Mouse (Mus musculus) heart, embryonic 13.5 days (tissue): ENCODE measurements around the gene Meis3. TPM values are rescaled to one million over a fixed set of nuclear protein-coding genes. Genes with fewer than 3 reads are reported as not detected.

Experiments
- ATAC-seq: fragments of 200-750 bp; cut with Nextera tagmentation; 2 replicates; pipeline ENCODE4 v1.8.0; 2017; ENCODE audit warnings: moderate TSS enrichment; ENCODE audit not compliant: insufficient number of reproducible peaks, low FRiP score, low TSS enrichment; ENCODE audit errors: extremely low read depth
- H3K27ac ChIP-seq: fragments of 300-500 bp; sonication (generic); replicated peaks from 2 replicates; pipeline ENCODE4 v1.5.1; 2015; ENCODE audit warnings: moderate library complexity, mild to moderate bottlenecking, inconsistent platforms
- H3K27me3 ChIP-seq: fragments of 300-500 bp; sonication (generic); replicated peaks from 2 replicates; pipeline ENCODE4 v1.6.1; 2015; ENCODE audit warnings: mild to moderate bottlenecking, inconsistent platforms
- H3K36me3 ChIP-seq: fragments of 300-500 bp; sonication (generic); 2 replicates; pipeline ENCODE4 v1.6.1; 2015; ENCODE audit warnings: mild to moderate bottlenecking, inconsistent platforms
- H3K4me1 ChIP-seq: fragments of 300-500 bp; sonication (generic); 2 replicates; pipeline ENCODE4 v1.6.1; 2015; ENCODE audit warnings: inconsistent platforms
- H3K4me2 ChIP-seq: fragments of 300-500 bp; sonication (generic); 2 replicates; pipeline ENCODE4 v1.6.1; 2015; ENCODE audit warnings: inconsistent platforms, mild to moderate bottlenecking, moderate library complexity
- H3K4me3 ChIP-seq: fragments of 300-500 bp; sonication (generic); 2 replicates; pipeline ENCODE4 v1.5.1; 2015; ENCODE audit warnings: moderate library complexity, mild to moderate bottlenecking, inconsistent platforms
- H3K9ac ChIP-seq: fragments of 300-500 bp; sonication (generic); 2 replicates; pipeline ENCODE4 v1.6.1; 2015; ENCODE audit warnings: inconsistent platforms, mild to moderate bottlenecking, moderate library complexity
- H3K9me3 ChIP-seq: fragments of 300-500 bp; sonication (generic); 2 replicates; pipeline ENCODE4 v1.6.1; 2016; ENCODE audit warnings: inconsistent platforms
- WGBS: fragments of 180-500 bp; shearing (Covaris S2); methylation state at CpG from one replicate; pipeline ENCODE4 v1.1.7; 2015; ENCODE audit warnings: mixed read lengths; 5-methylcytosine and 5-hydroxymethylcytosine counted together
- polyA plus RNA-seq: library from polyadenylated mRNA; unstranded; fragments of >200 nt; fragmentation: Nextera tagmentation; extraction: Ambion mirVana; gene quantifications from 2 replicates; pipeline ENCODE4 v1.2.1, GENCODE M21; 2015

The Meis3 gene
- polyA plus RNA-seq, 1 experiment from 2014 or later: 17.1 TPM

- no peak for ATAC-seq
- H3K9me3 ChIP-seq: no peaks in the 10 kb centered on the region
- H3K4me3 ChIP-seq: no peak overlapping the region
- peaks cover 47% of the 10 kb centered on the region for H3K27me3 ChIP-seq
- H3K4me2 ChIP-seq: no peak overlapping the region
- H3K4me1 ChIP-seq: peaks cover 14% of the 10 kb centered on the region
- no peak overlapping the region for H3K27ac ChIP-seq
- WGBS: 86% methylated on average over 9 of the region's 9 CpGs
- no peaks in the 10 kb centered on the region for H3K36me3 ChIP-seq
- no peak overlapping the region for H3K9ac ChIP-seq
Observed at GRCm38 (mm10) chr7:16161302-16161701, 13.6 kb upstream of the Meis3 start.

GRCm38 (mm10) chr7:16162036-16162435 is 12.9 kb upstream of the Meis3 start:
- Histone ChIP-seq H3K4me2 (no peak overlapping the region), H3K27ac (no peak overlapping the region), H3K4me3 (no peak overlapping the region), H3K9ac (no peak overlapping the region), H3K4me1 (peaks cover 7% of the 10 kb centered on the region), H3K27me3 (peaks cover 47% of the 10 kb centered on the region), H3K9me3 (no peaks in the 10 kb centered on the region), H3K36me3 (no peaks in the 10 kb centered on the region)
- WGBS: 71% methylated on average over 7 of the region's 7 CpGs
- ATAC-seq: no peak

GRCm38 (mm10) chr7:16172141-16172581 is 2.7 kb upstream of the Meis3 start:
- H3K9ac ChIP-seq: no peak overlapping the region
- no peak overlapping the region for H3K27ac ChIP-seq
- peaks cover 27% of the 10 kb centered on the region for H3K27me3 ChIP-seq
- ATAC-seq: no peak
- H3K4me3 ChIP-seq: no peak overlapping the region
- H3K36me3 ChIP-seq: no peaks in the 10 kb centered on the region
- WGBS: 0% methylated on average over 1 of the region's 1 CpGs
- peaks cover 8% of the 10 kb centered on the region; the same call in 1 of the 2 replicates for H3K9me3 ChIP-seq
- H3K4me1 ChIP-seq: peaks cover 25% of the 10 kb centered on the region
- H3K4me2 ChIP-seq: no peak overlapping the region

- Histone ChIP-seq H3K4me2 (no peak overlapping the region), H3K27ac (no peak overlapping the region), H3K36me3 (no peaks in the 10 kb centered on the region), H3K4me1 (peaks cover 25% of the 10 kb centered on the region), H3K9ac (no peak overlapping the region), H3K4me3 (no peak overlapping the region), H3K9me3 (peaks cover 6% of the 10 kb centered on the region; the same call in 1 of the 2 replicates), H3K27me3 (peaks cover 27% of the 10 kb centered on the region)
- 39% methylated on average over 1 of the region's 1 CpGs for WGBS
- no peak for ATAC-seq
Observed at GRCm38 (mm10) chr7:16172586-16173140, 2.2 kb upstream of the Meis3 start.

GRCm38 (mm10) chr7:16173146-16173545 is 1.7 kb upstream of the Meis3 start:
- Histone ChIP-seq H3K27ac (no peak overlapping the region), H3K4me3 (no peak overlapping the region), H3K9me3 (peaks cover 1% of the 10 kb centered on the region; the same call in 1 of the 2 replicates), H3K9ac (no peak overlapping the region), H3K4me2 (no peak overlapping the region), H3K36me3 (no peaks in the 10 kb centered on the region), H3K4me1 (peaks cover 25% of the 10 kb centered on the region), H3K27me3 (peaks cover 27% of the 10 kb centered on the region)
- 54% methylated on average over 5 of the region's 5 CpGs for WGBS
- no peak for ATAC-seq

- peak overlapping the region; percentile 88 for H3K4me2 ChIP-seq
- H3K4me3 ChIP-seq: peak overlapping the region; percentile 71
- WGBS: 0% methylated on average over 10 of the region's 10 CpGs
- peak overlapping the region; percentile 86 for H3K9ac ChIP-seq
- H3K36me3 ChIP-seq: peaks cover 15% of the 10 kb centered on the region
- 0 out of 2 replicates have a peak overlapping the region, but pooled peaks have one; percentile 50 for H3K27ac ChIP-seq
- H3K9me3 ChIP-seq: no peaks in the 10 kb centered on the region
- peaks cover 23% of the 10 kb centered on the region for H3K27me3 ChIP-seq
- ATAC-seq: no peak
- peaks cover 25% of the 10 kb centered on the region for H3K4me1 ChIP-seq
Observed at GRCm38 (mm10) chr7:16175542-16175931, 647 bp downstream of the Meis3 start.

- no peak for ATAC-seq
- no peak overlapping the region for H3K4me2 ChIP-seq
- peaks cover 24% of the 10 kb centered on the region for H3K4me1 ChIP-seq
- WGBS: 71% methylated on average over 4 of the region's 4 CpGs
- H3K9me3 ChIP-seq: no peaks in the 10 kb centered on the region
- H3K27me3 ChIP-seq: peaks cover 14% of the 10 kb centered on the region
- H3K4me3 ChIP-seq: no peak overlapping the region
- H3K27ac ChIP-seq: no peak overlapping the region
- H3K9ac ChIP-seq: no peak overlapping the region
- peaks cover 15% of the 10 kb centered on the region for H3K36me3 ChIP-seq
Observed at GRCm38 (mm10) chr7:16178114-16178513, 3.2 kb downstream of the Meis3 start.

- no peak overlapping the region for H3K9ac ChIP-seq
- no peak overlapping the region for H3K4me2 ChIP-seq
- ATAC-seq: no peak
- H3K27me3 ChIP-seq: no peaks in the 10 kb centered on the region; the same call in 1 of the 2 replicates
- peaks cover 24% of the 10 kb centered on the region for H3K36me3 ChIP-seq
- H3K4me3 ChIP-seq: no peak overlapping the region
- no peaks in the 10 kb centered on the region for H3K9me3 ChIP-seq
- WGBS: 18% methylated on average over 8 of the region's 8 CpGs
- no peak overlapping the region for H3K27ac ChIP-seq
- no peaks in the 10 kb centered on the region for H3K4me1 ChIP-seq
Observed at GRCm38 (mm10) chr7:16183663-16184062, 8.8 kb downstream of the Meis3 start.

- Histone ChIP-seq H3K4me2 (no peak overlapping the region), H3K4me3 (no peak overlapping the region), H3K4me1 (0 out of 2 replicates have a peak, but pooled peaks cover 4% of the 10 kb centered on the region), H3K27ac (no peak overlapping the region), H3K27me3 (peaks cover 13% of the 10 kb centered on the region), H3K9ac (no peak overlapping the region), H3K9me3 (no peaks in the 10 kb centered on the region), H3K36me3 (peaks cover 11% of the 10 kb centered on the region)
- no peak for ATAC-seq
- 70% methylated on average over 8 of the region's 8 CpGs for WGBS
Observed at GRCm38 (mm10) chr7:16187494-16187893, 12.6 kb downstream of the Meis3 start.

- Histone ChIP-seq H3K9ac (no peak overlapping the region), H3K4me1 (0 out of 2 replicates have a peak, but pooled peaks cover 4% of the 10 kb centered on the region), H3K4me2 (no peak overlapping the region), H3K27ac (no peak overlapping the region), H3K36me3 (peaks cover 19% of the 10 kb centered on the region), H3K9me3 (no peaks in the 10 kb centered on the region), H3K27me3 (peaks cover 13% of the 10 kb centered on the region), H3K4me3 (no peak overlapping the region)
- ATAC-seq: no peak
- WGBS: 14% methylated on average over 5 of the region's 5 CpGs
Observed at GRCm38 (mm10) chr7:16192315-16192714, 17.4 kb downstream of the Meis3 start.

- no peak for ATAC-seq
- WGBS: 55% methylated on average over 3 of the region's 3 CpGs
- H3K36me3 ChIP-seq: peaks cover 33% of the 10 kb centered on the region
- no peak overlapping the region for H3K4me2 ChIP-seq
- no peak overlapping the region for H3K4me3 ChIP-seq
- H3K4me1 ChIP-seq: 0 out of 2 replicates have a peak, but pooled peaks cover 4% of the 10 kb centered on the region
- H3K27me3 ChIP-seq: peaks cover 13% of the 10 kb centered on the region; the same call in 1 of the 2 replicates
- H3K27ac ChIP-seq: no peak overlapping the region
- no peak overlapping the region for H3K9ac ChIP-seq
- H3K9me3 ChIP-seq: no peaks in the 10 kb centered on the region
Observed at GRCm38 (mm10) chr7:16193702-16194101, 18.8 kb downstream of the Meis3 start.

- 57% methylated on average over 6 of the region's 6 CpGs for WGBS
- no peak for ATAC-seq
- H3K9me3 ChIP-seq: no peaks in the 10 kb centered on the region
- H3K27ac ChIP-seq: no peak overlapping the region
- peaks cover 61% of the 10 kb centered on the region for H3K36me3 ChIP-seq
- H3K4me3 ChIP-seq: no peak overlapping the region
- no peak overlapping the region for H3K9ac ChIP-seq
- no peaks in the 10 kb centered on the region for H3K4me1 ChIP-seq
- no peak overlapping the region for H3K4me2 ChIP-seq
- 0 out of 2 replicates have a peak, but pooled peaks cover under 1% of the 10 kb centered on the region for H3K27me3 ChIP-seq
Observed at GRCm38 (mm10) chr7:16196616-16197015, 21.7 kb downstream of the Meis3 start.
